Mouse (Mus musculus): ENCODE measurements around the gene Pglyrp4.
"Not testable (repeated sequence)": the region's sequence is repeated elsewhere in the genome, so short reads cannot be mapped to it uniquely, and the experiment has no call there.

The Pglyrp4 gene

DNA sequence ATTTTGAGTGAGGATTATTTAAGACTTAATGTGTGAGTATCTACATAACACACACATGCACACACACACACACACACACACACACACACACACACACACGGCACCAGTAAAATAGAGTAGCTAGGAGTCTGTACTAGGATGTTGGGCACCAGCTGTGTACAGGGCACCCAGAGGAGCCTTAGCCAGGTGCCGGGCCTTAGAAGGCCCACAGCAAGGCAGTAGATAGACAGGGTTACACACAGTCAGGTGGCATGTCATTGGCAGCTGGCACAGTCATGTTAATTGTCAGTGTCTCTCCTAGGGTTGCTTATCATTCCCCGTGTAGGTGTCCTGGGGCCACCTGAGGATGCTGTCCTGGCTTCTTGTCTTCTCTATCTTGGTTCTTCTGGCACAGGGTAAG lies at the start of gene Pglyrp4:
Pglyrp4 (plus strand) TSS at position 301 of the 400 bp plus-strand sequence.
- no peak for DNase-seq (ENCODE audit: low read depth, low spot score)

- DNase-seq (ENCODE audit: low read depth, low spot score), result peak; percentile 14
These were observed 48.0 kb upstream of the Pglyrp4 start for GRCm38 (mm10) chr3:90678656-90679055.

GRCm38 (mm10) chr3:90683929-90684328 lies 42.8 kb upstream of the Pglyrp4 start:
- no peak for DNase-seq (ENCODE audit: low read depth, low spot score)

- DNase-seq (ENCODE audit: low read depth, low spot score), result no peak
These were observed 39.9 kb upstream of the Pglyrp4 start for GRCm38 (mm10) chr3:90686835-90687234.

DNA sequence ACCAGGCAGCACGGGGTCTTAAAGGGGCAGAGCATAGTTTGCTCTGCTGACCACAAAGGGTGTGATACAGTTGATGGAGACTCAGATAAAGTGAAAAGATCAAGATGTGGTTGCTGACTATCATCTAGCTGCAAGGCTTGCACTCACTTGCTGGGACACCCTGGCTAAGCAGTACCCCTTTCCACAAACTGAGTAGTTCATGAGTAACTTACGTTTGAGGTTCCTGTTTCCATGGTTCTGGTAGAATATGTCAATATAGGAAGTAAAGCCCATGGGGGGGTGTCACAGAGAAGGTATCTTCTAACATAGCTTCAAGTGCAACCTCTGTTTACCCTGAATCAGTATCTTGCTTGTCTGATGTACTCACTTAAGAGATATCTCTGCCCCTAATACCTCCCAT lies 33.2 kb upstream of the Pglyrp4 start:
- DNase-seq (ENCODE audit: low read depth, low spot score), result no peak

GRCm38 (mm10) chr3:90695613-90696012 lies 31.1 kb upstream of the Pglyrp4 start, which contains the start of gene S100a9:
Gene S100a9, minus strand, starts transcription at chr3:90695721.
- no peak for DNase-seq (ENCODE audit: low read depth, low spot score)

DNA sequence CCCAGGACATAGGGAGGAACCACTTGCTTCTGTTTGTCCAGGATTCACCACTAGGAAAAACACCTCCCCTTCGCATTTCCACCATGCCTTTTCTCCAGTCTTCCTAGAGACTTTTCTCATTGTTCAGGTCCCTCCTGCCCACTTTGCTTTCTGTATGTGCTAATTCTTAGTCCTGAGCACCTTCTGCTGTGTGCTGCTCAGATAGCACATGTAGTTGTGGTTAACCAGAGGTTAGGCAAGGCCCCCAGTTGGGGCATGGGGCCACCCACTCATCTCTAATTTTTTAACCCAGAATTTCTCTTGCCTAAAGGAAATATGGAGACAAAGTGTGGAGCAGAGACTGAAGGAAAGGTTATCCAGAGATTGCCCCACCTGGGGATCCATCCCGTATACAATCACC lies 24.5 kb upstream of the Pglyrp4 start:
- no peak for DNase-seq (ENCODE audit: low read depth, low spot score)

GRCm38 (mm10) chr3:90708523-90709202 lies 18.0 kb upstream of the Pglyrp4 start:
- DNase-seq (ENCODE audit: low read depth, low spot score), result peak; percentile 34

DNA sequence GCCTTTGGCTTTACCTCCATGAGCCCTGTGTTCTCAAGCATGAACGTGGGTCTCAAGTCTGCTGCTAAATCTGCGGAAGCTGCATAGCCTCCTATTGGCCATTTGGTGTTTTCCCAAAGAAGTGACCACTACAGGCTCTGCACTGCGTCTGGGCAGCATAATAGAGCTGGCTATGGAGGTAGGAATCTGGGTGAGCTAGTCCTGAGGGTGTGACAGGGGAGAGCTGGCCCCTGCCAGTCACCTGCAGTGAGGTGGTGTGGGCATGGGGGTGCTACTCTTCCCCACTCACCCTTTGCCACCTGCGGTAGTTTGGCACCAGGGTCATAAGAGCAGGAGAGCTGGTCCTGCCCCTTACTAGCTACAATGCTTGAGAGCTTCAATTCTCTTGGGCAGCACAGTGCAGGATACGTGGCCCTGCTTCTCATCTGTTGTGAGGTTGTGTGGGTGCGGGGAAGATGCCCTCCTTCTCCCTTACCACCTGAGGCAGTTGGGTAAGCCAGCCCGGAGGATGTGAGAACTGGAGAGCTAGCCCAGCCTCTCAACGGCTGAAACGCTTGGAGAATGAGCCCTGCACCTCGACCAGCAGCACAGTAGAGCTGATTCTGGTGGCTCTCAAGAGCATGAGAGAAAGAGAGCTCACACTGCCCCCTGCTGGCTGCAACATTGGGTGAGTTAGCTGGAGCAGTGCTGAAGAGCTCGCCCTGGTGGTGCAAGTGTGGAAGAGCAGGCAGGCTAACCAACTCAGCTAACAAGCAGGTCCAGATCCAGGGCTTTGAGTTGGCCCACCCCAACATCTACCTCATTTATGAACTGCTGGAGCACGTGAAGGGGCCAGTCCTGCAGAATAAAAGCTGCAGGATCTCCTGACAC lies 16.9 kb upstream of the Pglyrp4 start:
- DNase-seq (ENCODE audit: low read depth, low spot score), result peak; percentile 94

DNA sequence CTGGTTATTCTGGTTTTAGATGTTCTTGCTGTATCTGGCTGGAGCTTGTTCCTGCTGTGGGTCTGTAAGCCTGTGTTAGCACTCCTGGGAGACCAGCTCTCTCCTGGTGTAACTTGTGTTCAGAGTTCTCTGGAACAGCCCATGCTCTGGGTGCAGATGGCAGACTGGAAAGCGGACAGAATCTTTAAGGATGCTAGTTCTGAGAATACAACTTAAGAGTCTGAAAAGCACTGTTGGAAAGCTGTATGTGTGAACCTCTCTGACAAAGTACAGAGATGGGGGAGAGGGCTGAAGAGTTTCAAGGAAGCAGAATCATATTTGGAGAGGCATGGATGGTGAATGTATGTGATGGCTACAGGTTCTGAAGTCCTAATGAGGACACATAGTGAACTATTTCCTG lies 23.0 kb downstream of the Pglyrp4 start:
- DNase-seq (ENCODE audit: low read depth, low spot score), result no peak

- DNase-seq (ENCODE audit: low read depth, low spot score), result not testable (repeated sequence)
These were observed 51.1 kb downstream of the Pglyrp4 start, which contains the start of gene Gm5849 for GRCm38 (mm10) chr3:90777776-90778175. Gene Gm5849, minus strand, starts transcription at chr3:90777876.
